Mouse (Mus musculus) bone marrow, adult 2 months (tissue): Measurements from ENCODE around the gene Sgta.

ENCODE experiments used
- CTCF ChIP-seq: fragments of 200-500 bp; IDR thresholded peaks from 2 replicates; pipeline ENCODE4 v1.5.1; 2011; ENCODE audit warnings: low read length, control low read depth; ENCODE audit not compliant: control insufficient read depth, insufficient read depth
- POLR2A ChIP-seq: fragments of 200-500 bp; IDR thresholded peaks from 2 replicates; pipeline ENCODE4 v1.6.1; 2011; ENCODE audit warnings: low read depth, mild to moderate bottlenecking, control low read depth, low read length, borderline replicate concordance; ENCODE audit not compliant: control insufficient read depth

GRCm38 (mm10) chr10:81058896-81059295 lies 1.1 kb downstream of the Sgta start:
- TF ChIP-seq POLR2A: no peak
- no peak for TF ChIP-seq CTCF
